Mouse (Mus musculus) forebrain, embryonic 10.5 days (tissue): ENCODE results near the gene Ccdc142. TPM values are rescaled to one million over a fixed set of nuclear protein-coding genes. Genes with fewer than 3 reads are reported as not detected.

ENCODE experiments used
- microRNA counts: library from miRNA; unstranded; fragments of <30 nt; microRNA quantifications from one replicate; lab custom pipeline; 2017
- microRNA-seq: library from miRNA; unstranded; fragments of <30 nt; microRNA quantifications from one replicate; pipeline ENCODE4, GENCODE M21; 2017
- polyA plus RNA-seq: library from polyadenylated mRNA; unstranded; fragments of >200 nt; fragmentation: Nextera tagmentation; extraction: Ambion mirVana; gene quantifications from 2 replicates; pipeline ENCODE4 v1.2.1, GENCODE M21; 2016

Gene Ccdc142
- polyA plus RNA-seq, 1 experiment from 2014 or later = 3.1 TPM

MicroRNAs within 50 kb of the gene (microRNA counts, 519-probe panel; counts per million panel counts)
- 341 counts per million, percentile 65 among the panel's probes with 10 or more counts for microRNA mmu-miR-3470a+mmu-miR-3470b (lab: Ali Mortazavi, UCI)

Small RNA genes within 50 kb of the gene (microRNA-seq; reads per million reads assigned to microRNA genes)
- gene Mir3470a = not detected

Other genes starting within 250 kb of the Ccdc142 start
- 1.8 TPM in 2 replicates for gene Sema4f, start 161.8 kb upstream of the Ccdc142 start, polyA plus RNA-seq
- 0.81 TPM in 1 of 2 replicates, not detected in the other for gene M1ap, start 154.7 kb upstream of the Ccdc142 start, polyA plus RNA-seq
- gene Dok1, start 68.1 kb upstream of the Ccdc142 start, polyA plus RNA-seq = 10.4 and 10.9 TPM in 2 replicates
- 7.2 and 9.4 TPM in 2 replicates for gene Loxl3, start 67.4 kb upstream of the Ccdc142 start, polyA plus RNA-seq
- 164 and 169 TPM in 2 replicates for gene Aup1, start 47.1 kb upstream of the Ccdc142 start, polyA plus RNA-seq
- gene Htra2, start 46.3 kb upstream of the Ccdc142 start, polyA plus RNA-seq = 78.1 and 92.0 TPM in 2 replicates
- gene Dqx1, start 43.8 kb upstream of the Ccdc142 start, polyA plus RNA-seq = 1.7 TPM in 2 replicates
- not detected in 2 replicates for gene Tlx2, start 31.3 kb upstream of the Ccdc142 start, polyA plus RNA-seq
- gene Pcgf1, start 23.7 kb upstream of the Ccdc142 start, polyA plus RNA-seq = 37.6 and 39.4 TPM in 2 replicates
- gene Lbx2, start 15.2 kb upstream of the Ccdc142 start, polyA plus RNA-seq = 0.20 and 0.29 TPM in 2 replicates
- 1.9 and 2.2 TPM in 2 replicates for gene Gm42688, start within 50 bp of the Ccdc142 start, polyA plus RNA-seq
- 135 and 149 TPM in 2 replicates for gene Mrpl53, start 7.4 kb downstream of the Ccdc142 start, polyA plus RNA-seq
- 32.6 and 38.3 TPM in 2 replicates for gene Mogs, start 13.9 kb downstream of the Ccdc142 start, polyA plus RNA-seq
- gene Wbp1, start 20.0 kb downstream of the Ccdc142 start, polyA plus RNA-seq = 125 and 137 TPM in 2 replicates
- gene Ino80b, start 23.8 kb downstream of the Ccdc142 start, polyA plus RNA-seq = 17.5 and 19.2 TPM in 2 replicates
- gene Rtkn, start 33.9 kb downstream of the Ccdc142 start, polyA plus RNA-seq = 32.1 and 32.7 TPM in 2 replicates
- gene Wdr54, start 54.8 kb downstream of the Ccdc142 start, polyA plus RNA-seq = 13.9 and 14.7 TPM in 2 replicates
- 1.3 and 1.9 TPM in 2 replicates for gene 1700003E16Rik, start 54.8 kb downstream of the Ccdc142 start, polyA plus RNA-seq
- gene Dctn1, start 64.3 kb downstream of the Ccdc142 start, polyA plus RNA-seq = 88.8 and 93.8 TPM in 2 replicates
- gene Slc4a5, start 118.2 kb downstream of the Ccdc142 start, polyA plus RNA-seq = 0.30 and 1.1 TPM in 2 replicates
- 64.5 and 65.7 TPM in 2 replicates for gene Mthfd2, start 224.3 kb downstream of the Ccdc142 start, polyA plus RNA-seq
- 55.2 and 59.3 TPM in 2 replicates for gene Mob1a, start 224.4 kb downstream of the Ccdc142 start, polyA plus RNA-seq
- 168 and 172 TPM in 2 replicates for gene Bola3, start 247.5 kb downstream of the Ccdc142 start, polyA plus RNA-seq